Mouse (Mus musculus) stomach, embryonic 14.5 days (tissue): ENCODE data around the gene Banf2. TPM values are rescaled to one million over a fixed set of nuclear protein-coding genes. Genes with fewer than 3 reads are reported as not detected.

ENCODE experiments used
- ATAC-seq: fragments of 200-750 bp; cut with Nextera tagmentation; 2 replicates; pipeline ENCODE4 v1.8.0; 2017; ENCODE audit warnings: low read depth, moderate TSS enrichment; ENCODE audit not compliant: insufficient number of reproducible peaks, insufficient read depth, low FRiP score
- H3K27ac ChIP-seq: fragments of 300-500 bp; sonication (generic); 2 replicates; pipeline ENCODE4 v1.5.1; 2014; ENCODE audit warnings: mild to moderate bottlenecking, low read length, moderate library complexity, mixed read lengths
- H3K27me3 ChIP-seq: fragments of 300-500 bp; sonication (generic); 2 replicates; pipeline ENCODE4 v1.6.1; 2014; ENCODE audit warnings: low read length, control low read depth, mixed read lengths; ENCODE audit not compliant: control insufficient read depth, insufficient read depth
- H3K36me3 ChIP-seq: fragments of 300-500 bp; sonication (generic); 2 replicates; pipeline ENCODE4 v1.6.1; 2014; ENCODE audit warnings: mild to moderate bottlenecking, control low read depth, low read length, moderate library complexity, mixed read lengths; ENCODE audit not compliant: control insufficient read depth, insufficient read depth
- H3K4me1 ChIP-seq: fragments of 300-500 bp; sonication (generic); 2 replicates; pipeline ENCODE4 v1.6.1; 2014; ENCODE audit warnings: low read length, control low read depth, mixed read lengths; ENCODE audit not compliant: control insufficient read depth, insufficient read depth
- H3K4me2 ChIP-seq: fragments of 300-500 bp; sonication (generic); replicated peaks from 2 replicates; pipeline ENCODE4 v1.6.1; 2014; ENCODE audit warnings: low read depth, low read length, control low read depth
- H3K4me3 ChIP-seq: fragments of 300-500 bp; sonication (generic); 2 replicates; pipeline ENCODE4 v1.5.1; 2014; ENCODE audit warnings: low read depth, low read length, control low read depth
- H3K9ac ChIP-seq: fragments of 300-500 bp; sonication (generic); replicated peaks from 2 replicates; pipeline ENCODE4 v1.6.1; 2014; ENCODE audit warnings: low read depth, mild to moderate bottlenecking, control low read depth, low read length, moderate library complexity, mixed read lengths
- H3K9me3 ChIP-seq: fragments of 300-500 bp; sonication (generic); 2 replicates; pipeline ENCODE4 v1.6.1; 2016; ENCODE audit warnings: low read depth, low read length, control low read depth; ENCODE audit not compliant: control insufficient read depth
- WGBS: fragments of 180-500 bp; shearing (Covaris S2); extraction: QIAGEN DNeasy Blood & Tissue Kit; methylation state at CpG from one replicate; pipeline ENCODE4 v1.1.7; 2014; 5-methylcytosine and 5-hydroxymethylcytosine counted together
- polyA plus RNA-seq: library from polyadenylated mRNA; unstranded; fragments of >200 nt; fragmentation: Nextera tagmentation; extraction: Ambion mirVana; gene quantifications from 2 replicates; pipeline ENCODE4 v1.2.1, GENCODE M21; 2014

Gene Banf2
- polyA plus RNA-seq, 1 experiment from 2014 or later, result not detected

DNA sequence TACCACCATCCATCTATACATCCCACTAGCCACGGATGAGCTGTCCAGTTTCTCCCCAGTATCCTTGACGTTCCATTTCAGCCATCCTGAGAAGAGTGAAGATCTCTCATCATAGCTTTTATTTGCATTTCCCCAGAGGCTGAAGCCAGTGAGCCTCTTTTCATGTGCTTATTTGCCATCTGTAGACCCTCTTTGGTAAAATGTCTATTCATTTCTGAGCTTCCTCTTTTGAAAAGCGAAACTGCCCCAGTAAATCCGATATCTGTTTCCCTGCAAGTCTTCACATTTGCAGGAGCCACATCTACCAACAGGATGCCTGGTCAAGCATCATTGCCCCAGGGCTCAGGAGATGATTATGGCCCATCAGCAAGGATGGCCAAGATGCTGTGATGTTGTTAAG is 59.9 kb downstream of the Banf2 start:
- H3K9ac ChIP-seq, result no peak overlapping the region
- H3K27ac ChIP-seq, result no peak overlapping the region
- no peaks in the 10 kb centered on the region for H3K4me1 ChIP-seq
- no peaks in the 10 kb centered on the region for H3K36me3 ChIP-seq
- no peaks in the 10 kb centered on the region for H3K27me3 ChIP-seq
- ATAC-seq, result no peak
- 79% methylated on average over 4 of the region's 4 CpGs for WGBS
- H3K4me2 ChIP-seq, result no peak overlapping the region
- H3K9me3 ChIP-seq, result no peaks in the 10 kb centered on the region
- no peak overlapping the region for H3K4me3 ChIP-seq

DNA sequence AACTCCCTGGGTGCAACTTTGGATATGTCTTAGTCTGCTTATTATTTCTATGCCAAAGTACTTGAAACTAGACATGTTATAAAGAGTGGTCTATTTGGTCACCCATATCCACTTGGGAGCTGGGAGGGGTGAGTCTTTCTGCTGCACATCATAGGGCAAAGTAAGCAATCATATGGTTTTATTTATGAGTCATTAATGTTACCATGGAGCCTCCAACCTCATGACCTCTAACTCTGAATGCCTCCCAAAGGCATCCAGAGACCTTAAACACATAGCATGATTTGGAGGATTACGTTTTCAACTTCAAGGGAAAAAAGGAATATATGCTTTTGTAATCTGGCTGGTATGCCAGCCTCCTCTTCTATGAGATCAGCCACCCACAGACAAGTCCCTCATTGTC is 61.9 kb downstream of the Banf2 start:
- ATAC-seq, result no peak
- no peaks in the 10 kb centered on the region for H3K27me3 ChIP-seq
- H3K4me3 ChIP-seq, result no peak overlapping the region
- H3K27ac ChIP-seq, result no peak overlapping the region
- WGBS, result 73% methylated on average over 1 of the region's 1 CpGs
- no peak overlapping the region for H3K9ac ChIP-seq
- H3K36me3 ChIP-seq, result no peaks in the 10 kb centered on the region
- H3K4me2 ChIP-seq, result no peak overlapping the region
- H3K9me3 ChIP-seq, result no peaks in the 10 kb centered on the region
- no peaks in the 10 kb centered on the region for H3K4me1 ChIP-seq

- 79% methylated on average over 13 of the region's 13 CpGs for WGBS
- no peak for ATAC-seq
- no peak overlapping the region for H3K27ac ChIP-seq
- no peak overlapping the region for H3K4me2 ChIP-seq
- H3K4me1 ChIP-seq, result no peaks in the 10 kb centered on the region
- H3K27me3 ChIP-seq, result no peaks in the 10 kb centered on the region
- H3K9ac ChIP-seq, result no peak overlapping the region
- no peaks in the 10 kb centered on the region for H3K36me3 ChIP-seq
- H3K4me3 ChIP-seq, result no peak overlapping the region
- no peaks in the 10 kb centered on the region for H3K9me3 ChIP-seq
These were observed 68.7 kb downstream of the Banf2 start for GRCm38 (mm10) chr2:144101463-144101961.

GRCm38 (mm10) chr2:144107374-144107773 is 74.5 kb downstream of the Banf2 start:
- Histone ChIP-seq H3K4me3 (no peak overlapping the region), H3K27me3 (no peaks in the 10 kb centered on the region), H3K4me1 (no peaks in the 10 kb centered on the region), H3K9me3 (no peaks in the 10 kb centered on the region), H3K36me3 (no peaks in the 10 kb centered on the region), H3K4me2 (no peak overlapping the region), H3K27ac (no peak overlapping the region), H3K9ac (no peak overlapping the region)
- ATAC-seq, result no peak
- WGBS, result 84% methylated on average over 5 of the region's 5 CpGs

DNA sequence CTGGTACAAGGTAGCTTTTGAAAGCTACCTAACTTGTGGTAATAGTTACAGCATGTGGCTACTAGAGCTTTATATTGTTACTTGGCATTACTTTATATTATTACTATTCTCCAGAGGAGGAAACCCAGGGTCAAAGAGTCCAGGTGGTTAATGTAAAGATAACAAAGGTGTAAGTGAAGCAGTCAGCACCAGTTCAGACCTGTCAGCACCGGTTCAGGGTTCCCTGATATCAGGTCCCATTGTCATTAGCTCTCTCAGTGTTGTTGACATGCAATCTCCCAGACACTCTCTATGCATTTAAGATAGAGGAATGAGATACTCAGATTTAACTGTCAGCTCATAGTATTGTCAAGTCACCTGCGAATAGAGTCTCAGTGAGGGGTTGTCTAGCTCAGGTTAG is 75.0 kb downstream of the Banf2 start:
- no peak for ATAC-seq
- 65% methylated on average over 2 of the region's 2 CpGs for WGBS

GRCm38 (mm10) chr2:144108376-144108775 is 75.5 kb downstream of the Banf2 start:
- no peak for ATAC-seq

More for the DNA sequence above, 75.0 kb downstream of the Banf2 start:
- H3K4me2 ChIP-seq, result no peak overlapping the region
- H3K36me3 ChIP-seq, result no peaks in the 10 kb centered on the region
- H3K4me1 ChIP-seq, result no peaks in the 10 kb centered on the region
- H3K27ac ChIP-seq, result no peak overlapping the region
- no peak overlapping the region for H3K4me3 ChIP-seq
- H3K9me3 ChIP-seq, result no peaks in the 10 kb centered on the region
- H3K9ac ChIP-seq, result no peak overlapping the region
- H3K27me3 ChIP-seq, result no peaks in the 10 kb centered on the region

GRCm38 (mm10) chr2:144111966-144112365 is 79.1 kb downstream of the Banf2 start:
- Histone ChIP-seq H3K4me1 (no peaks in the 10 kb centered on the region), H3K36me3 (no peaks in the 10 kb centered on the region), H3K27me3 (no peaks in the 10 kb centered on the region), H3K9me3 (no peaks in the 10 kb centered on the region), H3K4me2 (no peak overlapping the region), H3K9ac (no peak overlapping the region), H3K4me3 (no peak overlapping the region), H3K27ac (no peak overlapping the region)
- ATAC-seq, result no peak
- 68% methylated on average over 7 of the region's 7 CpGs for WGBS

More at GRCm38 (mm10) chr2:144108376-144108775, 75.5 kb downstream of the Banf2 start:
- H3K9ac ChIP-seq, result no peak overlapping the region
- H3K27me3 ChIP-seq, result no peaks in the 10 kb centered on the region
- H3K27ac ChIP-seq, result no peak overlapping the region
- H3K4me3 ChIP-seq, result no peak overlapping the region
- no peaks in the 10 kb centered on the region for H3K4me1 ChIP-seq
- H3K4me2 ChIP-seq, result no peak overlapping the region
- no peaks in the 10 kb centered on the region for H3K36me3 ChIP-seq
- no peaks in the 10 kb centered on the region for H3K9me3 ChIP-seq
- WGBS, result 82% methylated on average over 3 of the region's 3 CpGs

GRCm38 (mm10) chr2:144112666-144113065 is 79.8 kb downstream of the Banf2 start:
- Histone ChIP-seq H3K27ac (no peak overlapping the region), H3K4me2 (no peak overlapping the region), H3K9ac (no peak overlapping the region), H3K4me1 (no peaks in the 10 kb centered on the region), H3K9me3 (no peaks in the 10 kb centered on the region), H3K4me3 (no peak overlapping the region), H3K36me3 (no peaks in the 10 kb centered on the region), H3K27me3 (no peaks in the 10 kb centered on the region)
- no peak for ATAC-seq
- 79% methylated on average over 5 of the region's 5 CpGs for WGBS

DNA sequence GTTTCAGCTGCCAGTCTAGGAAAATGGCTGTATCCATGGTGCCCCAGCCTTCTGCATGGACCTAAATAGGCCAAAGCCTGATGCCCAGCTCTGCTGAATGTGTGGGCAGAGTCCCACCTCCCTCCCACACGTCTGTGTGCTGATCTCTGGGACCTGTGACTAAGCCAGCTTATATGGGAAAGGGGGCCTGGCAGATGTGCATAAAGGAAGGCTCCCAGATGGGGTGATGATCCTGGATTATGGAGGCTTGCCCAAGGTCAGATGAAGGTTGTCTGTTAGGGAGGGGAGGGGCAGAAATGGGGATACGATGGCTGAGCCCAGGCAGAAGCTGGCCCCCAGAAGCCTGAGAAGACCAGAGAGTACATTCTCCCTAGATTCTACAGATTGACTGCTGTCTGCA is 85.2 kb downstream of the Banf2 start:
- ATAC-seq, result no peak
- Histone ChIP-seq H3K36me3 (no peaks in the 10 kb centered on the region), H3K27ac (no peak overlapping the region), H3K27me3 (no peaks in the 10 kb centered on the region), H3K4me3 (no peak overlapping the region), H3K4me2 (no peak overlapping the region), H3K4me1 (no peaks in the 10 kb centered on the region), H3K9ac (no peak overlapping the region), H3K9me3 (no peaks in the 10 kb centered on the region)
- 64% methylated on average over 2 of the region's 2 CpGs for WGBS
